Mouse (Mus musculus): ENCODE results near the gene Tpsb2.

Gene Tpsb2

GRCm38 (mm10) chr17:25366005-25366404 lies at the start of gene Tpsb2:
Tpsb2 (plus strand) TSS chr17:25366305.
- no peak for DNase-seq (ENCODE audit: low spot score)

- no peak for DNase-seq (ENCODE audit: low spot score)
These were observed 47.8 kb upstream of the Tpsb2 start, which contains the start of gene Prss29 for GRCm38 (mm10) chr17:25318354-25318753. Prss29 (plus strand) TSS chr17:25318654.

- no peak for DNase-seq (ENCODE audit: low spot score)
These were observed 45.3 kb upstream of the Tpsb2 start for GRCm38 (mm10) chr17:25320819-25321218.

GRCm38 (mm10) chr17:25322930-25323329 lies 43.2 kb upstream of the Tpsb2 start:
- DNase-seq (ENCODE audit: low spot score): no peak

GRCm38 (mm10) chr17:25332321-25332720 lies 33.8 kb upstream of the Tpsb2 start:
- DNase-seq (ENCODE audit: low spot score): no peak

- peak; percentile 48 for DNase-seq (ENCODE audit: low spot score)
These were observed 32.2 kb upstream of the Tpsb2 start for GRCm38 (mm10) chr17:25333943-25334342.

- no peak for DNase-seq (ENCODE audit: low spot score)
These were observed 27.9 kb upstream of the Tpsb2 start for GRCm38 (mm10) chr17:25338218-25338617.

- DNase-seq (ENCODE audit: low spot score): no peak
These were observed 26.1 kb upstream of the Tpsb2 start for GRCm38 (mm10) chr17:25340003-25340402.

GRCm38 (mm10) chr17:25341490-25341889 lies 24.6 kb upstream of the Tpsb2 start:
- no peak for DNase-seq (ENCODE audit: low spot score)

GRCm38 (mm10) chr17:25345462-25345861 lies 20.6 kb upstream of the Tpsb2 start, which contains the start of gene Tpsab1:
Tpsab1 (minus strand) TSS chr17:25345562.
- DNase-seq (ENCODE audit: low spot score): no peak

- DNase-seq (ENCODE audit: low spot score): no peak
These were observed 4.8 kb upstream of the Tpsb2 start for GRCm38 (mm10) chr17:25361291-25361690.

- DNase-seq (ENCODE audit: low spot score): peak; percentile 65
These were observed 2.4 kb upstream of the Tpsb2 start for GRCm38 (mm10) chr17:25363726-25364125.

- no peak for DNase-seq (ENCODE audit: low spot score)
These were observed 2.9 kb downstream of the Tpsb2 start, which contains the start of gene Tpsg1 for GRCm38 (mm10) chr17:25368973-25369372. Tpsg1 (plus strand) TSS chr17:25369273.

- DNase-seq (ENCODE audit: low spot score): no peak
These were observed 6.4 kb downstream of the Tpsb2 start for GRCm38 (mm10) chr17:25372491-25372890.

- peak; percentile 16 for DNase-seq (ENCODE audit: low spot score)
These were observed 7.9 kb downstream of the Tpsb2 start for GRCm38 (mm10) chr17:25374011-25374410.

- DNase-seq (ENCODE audit: low spot score): no peak
These were observed 28.4 kb downstream of the Tpsb2 start for GRCm38 (mm10) chr17:25394526-25394925.

- peak; percentile 82 for DNase-seq (ENCODE audit: low spot score)
These were observed 31.9 kb downstream of the Tpsb2 start for GRCm38 (mm10) chr17:25397804-25398519.

GRCm38 (mm10) chr17:25398520-25398838 lies 32.4 kb downstream of the Tpsb2 start:
- DNase-seq (ENCODE audit: low spot score): no peak

- DNase-seq (ENCODE audit: low spot score): peak; percentile 19
These were observed 34.3 kb downstream of the Tpsb2 start for GRCm38 (mm10) chr17:25400443-25400842.

- DNase-seq (ENCODE audit: low spot score): no peak
These were observed 35.4 kb downstream of the Tpsb2 start for GRCm38 (mm10) chr17:25401491-25401890.

- no peak for DNase-seq (ENCODE audit: low spot score)
These were observed 36.1 kb downstream of the Tpsb2 start for GRCm38 (mm10) chr17:25402224-25402623.

- DNase-seq (ENCODE audit: low spot score): no peak
These were observed 38.1 kb downstream of the Tpsb2 start for GRCm38 (mm10) chr17:25404190-25404589.

GRCm38 (mm10) chr17:25405224-25405895 lies 39.3 kb downstream of the Tpsb2 start:
- no peak for DNase-seq (ENCODE audit: low spot score)
